Mouse (Mus musculus) stomach, adult 2 months (tissue): ENCODE results near the gene Acat1. TPM values are rescaled to one million over a fixed set of nuclear protein-coding genes. Genes with fewer than 3 reads are reported as not detected.

Experiments
- polyA plus RNA-seq: library from polyadenylated mRNA; depleted of rRNA; stranded (reverse); fragments of >200 nt; gene quantifications from 2 replicates; pipeline ENCODE4 v1.2.3, GENCODE M21; 2012; rRNA removed

Gene Acat1
- polyA plus RNA-seq = 11.3 and 13.3 TPM in 2 replicates

GRCm38 (mm10) chr9:53609968-53610781, at the start of gene Acat1:
Gene Acat1 (minus strand): TSS chr9:53610382.

GRCm38 (mm10) chr9:53536558-53537320, 73.4 kb downstream of the Acat1 start, which contains the start of the genes Atm and Npat:
Gene Atm (minus strand): TSS chr9:53536740.
Gene Npat (plus strand): TSS chr9:53537047.

Other genes with a start within 250 kb of the Acat1 start
- 3.1 and 3.7 TPM in 2 replicates for gene Kdelc2, start 226.4 kb downstream of the Acat1 start, polyA plus RNA-seq
- 0.02 and 0.05 TPM in 2 replicates for gene 4930550C14Rik, start 208.1 kb downstream of the Acat1 start, polyA plus RNA-seq
- 0.16 and 0.70 TPM in 2 replicates for gene Atm, start 73.6 kb downstream of the Acat1 start, polyA plus RNA-seq
- gene Npat, start 73.3 kb downstream of the Acat1 start, polyA plus RNA-seq = 0.24 and 0.48 TPM in 2 replicates
- 1.3 and 1.6 TPM in 2 replicates for gene Cul5, start 59.6 kb upstream of the Acat1 start, polyA plus RNA-seq
- 0.03 TPM in 1 of 2 replicates, not detected in the other for gene Rab39, start 95.8 kb upstream of the Acat1 start, polyA plus RNA-seq
- gene Slc35f2, start 161.2 kb upstream of the Acat1 start, polyA plus RNA-seq = 1.5 and 2.0 TPM in 2 replicates
- gene Sln, start 239.8 kb upstream of the Acat1 start, polyA plus RNA-seq = 15.5 and 16.3 TPM in 2 replicates